Mouse (Mus musculus) liver, embryonic 14.5 days (tissue): Measurements from ENCODE around the gene Map7d1. TPM values are rescaled to one million over a fixed set of nuclear protein-coding genes. Genes with fewer than 3 reads are reported as not detected.

Experiments
- ATAC-seq: fragments of 200-750 bp; cut with Nextera tagmentation; 2 replicates; pipeline ENCODE4 v1.8.0; 2017; ENCODE audit warnings: moderate number of reproducible peaks, mild to moderate bottlenecking, moderate library complexity; ENCODE audit not compliant: insufficient read depth
- DNase-seq, 3 experiments: peaks; one replicate each; pipeline ENCODE4 v3.0.0-alpha.2; 2012 to 2013; ENCODE audit warnings: low read depth in 3 of 3, low spot score in 3 of 3
- H3K27ac ChIP-seq: fragments of 300-500 bp; sonication (generic); 2 replicates; pipeline ENCODE4 v1.5.1; 2014; ENCODE audit warnings: moderate library complexity, mild to moderate bottlenecking, control low read depth, inconsistent platforms
- H3K27me3 ChIP-seq: fragments of 300-500 bp; sonication (generic); 2 replicates; pipeline ENCODE4 v1.6.1; 2014; ENCODE audit warnings: mild to moderate bottlenecking, low read length, moderate library complexity; ENCODE audit not compliant: control insufficient read depth, insufficient read depth
- H3K36me3 ChIP-seq: fragments of 300-500 bp; sonication (generic); replicated peaks from 2 replicates; pipeline ENCODE4 v1.6.1; 2014; ENCODE audit warnings: low read depth; ENCODE audit not compliant: control insufficient read depth, insufficient read depth
- H3K4me1 ChIP-seq, 2 experiments: fragments of 200-500 bp in 1 of 2; fragments of 300-500 bp in 1 of 2; sonication (generic) in 1 of 2; replicated peaks; 2 replicates each; pipeline ENCODE4 v1.6.1; 2012 to 2014; ENCODE audit warnings: antibody characterized with exemption in 1 of 2, inconsistent platforms in 1 of 2, low read length in 1 of 2; ENCODE audit not compliant: control insufficient read depth in 2 of 2, insufficient read depth in 2 of 2
- H3K4me2 ChIP-seq: fragments of 300-500 bp; sonication (generic); 2 replicates; pipeline ENCODE4 v1.6.1; 2014; ENCODE audit warnings: low read depth, mild to moderate bottlenecking, control low read depth, moderate library complexity
- H3K4me3 ChIP-seq, 2 experiments: fragments of 200-500 bp in 1 of 2; fragments of 300-500 bp in 1 of 2; sonication (generic) in 1 of 2; 2 replicates each; pipeline ENCODE4 v1.5.1; 2012 to 2014; ENCODE audit warnings: low read depth in 2 of 2, low read length in 2 of 2, mild to moderate bottlenecking in 2 of 2, control low read depth in 1 of 2, inconsistent platforms in 1 of 2, moderate library complexity in 1 of 2; ENCODE audit not compliant: insufficient read depth in 1 of 2
- H3K9ac ChIP-seq: fragments of 300-500 bp; sonication (generic); replicated peaks from 2 replicates; pipeline ENCODE4 v1.6.1; 2014; ENCODE audit warnings: mild to moderate bottlenecking, control low read depth, moderate library complexity
- H3K9me3 ChIP-seq: fragments of 300-500 bp; sonication (generic); 2 replicates; pipeline ENCODE4 v1.6.1; 2016; ENCODE audit warnings: low read length, mixed read lengths; ENCODE audit not compliant: control insufficient read depth
- CTCF ChIP-seq: IDR thresholded peaks from 2 replicates; pipeline ENCODE4 v1.5.1; 2016; ENCODE audit warnings: antibody characterized with exemption, low read depth, control low read depth
- EP300 ChIP-seq: IDR thresholded peaks from 2 replicates; pipeline ENCODE4 v1.6.1; 2016; ENCODE audit warnings: antibody characterized with exemption, low read depth
- WGBS: fragments of 180-500 bp; shearing (Covaris S2); extraction: QIAGEN DNeasy Blood & Tissue Kit; methylation state at CpG from one replicate; pipeline ENCODE4 v1.1.7; 2014; ENCODE audit not compliant: insufficient replicate concordance; 5-methylcytosine and 5-hydroxymethylcytosine counted together
- polyA plus RNA-seq, 2 experiments: library from polyadenylated mRNA; depleted of rRNA in 1 of 2; stranded (reverse) in 1 of 2; unstranded in 1 of 2; fragments of >200 nt; fragmentation: Nextera tagmentation in 1 of 2; extraction: Ambion mirVana in 1 of 2; gene quantifications; 2 replicates each; pipeline versions ENCODE4 v1.2.1 to v1.2.3; 2012 to 2014

Map7d1 gene
- polyA plus RNA-seq, 2 experiments, result 4.9 to 9.4 TPM

GRCm38 (mm10) chr4:126203336-126203895, 52.7 kb downstream of the Map7d1 start:
- Histone ChIP-seq H3K9ac (peak overlapping the region; percentile 82), H3K27ac (peak overlapping the region; percentile 89), H3K4me3 (peak overlapping the region; percentile 70 to 90), H3K4me2 (peak overlapping the region; percentile 80), H3K36me3 (peaks cover 15% of the 10 kb centered on the region), H3K27me3 (no peaks in the 10 kb centered on the region), H3K4me1 (peaks cover 39 to 49% of the 10 kb centered on the region in 2 experiments), H3K9me3 (no peaks in the 10 kb centered on the region)
- 73% methylated on average over 10 of the region's 10 CpGs for WGBS
- no peak for DNase-seq
- TF ChIP-seq CTCF, result no peak
- TF ChIP-seq EP300, result no peak
- ATAC-seq, result no peak

GRCm38 (mm10) chr4:126202303-126203181, 53.6 kb downstream of the Map7d1 start, which contains the start of gene Thrap3:
Thrap3 (minus strand) TSS chr4:126202760.
- peaks cover 46 to 52% of the 10 kb centered on the region in 2 experiments for H3K4me1 ChIP-seq
- under 1% methylated on average over 72 of the region's 75 CpGs for WGBS
- ATAC-seq, result peak; percentile 96

GRCm38 (mm10) chr4:126201514-126202302, 54.4 kb downstream of the Map7d1 start:
- H3K9me3 ChIP-seq, result no peaks in the 10 kb centered on the region
- H3K27ac ChIP-seq, result peak overlapping the region; percentile 94
- ATAC-seq (peak; percentile 1; the same call in 1 of the 2 replicates), DNase-seq (peak; percentile 48 to 70 (median 52))
- H3K4me3 ChIP-seq, result peak overlapping the region; percentile 90 to 95
- peak overlapping the region; percentile 97 for H3K4me2 ChIP-seq
- peaks cover 23% of the 10 kb centered on the region for H3K36me3 ChIP-seq
- peaks cover 44 to 48% of the 10 kb centered on the region in 2 experiments for H3K4me1 ChIP-seq
- H3K27me3 ChIP-seq, result no peaks in the 10 kb centered on the region
- under 1% methylated on average over 28 of the region's 28 CpGs for WGBS
- TF ChIP-seq EP300 (no peak), CTCF (peak; percentile 52; the same call in 1 of the 2 replicates)
- H3K9ac ChIP-seq, result peak overlapping the region; percentile 93

More at GRCm38 (mm10) chr4:126202303-126203181, 53.6 kb downstream of the Map7d1 start, which contains the start of gene Thrap3:
- Histone ChIP-seq H3K9me3 (no peaks in the 10 kb centered on the region), H3K4me3 (peak within 1 kb of the TSS; percentile 90 to 95), H3K27me3 (no peaks in the 10 kb centered on the region), H3K36me3 (peaks cover 21% of the 10 kb centered on the region), H3K9ac (peak within 1 kb of the TSS; percentile 93), H3K27ac (peak within 1 kb of the TSS; percentile 94), H3K4me2 (peak within 1 kb of the TSS; percentile 97)
- peak; percentile 96 to 98 (median 96) for DNase-seq
- TF ChIP-seq EP300, result no peak
- no peak for TF ChIP-seq CTCF

GRCm38 (mm10) chr4:126200656-126201055, 55.5 kb downstream of the Map7d1 start:
- Histone ChIP-seq H3K9me3 (no peaks in the 10 kb centered on the region), H3K36me3 (peaks cover 23% of the 10 kb centered on the region), H3K4me3 (peak overlapping the region; percentile 90 to 95), H3K4me2 (peak overlapping the region; percentile 97), H3K9ac (peak overlapping the region; percentile 93), H3K27ac (peak overlapping the region; percentile 94), H3K4me1 (peaks cover 43 to 44% of the 10 kb centered on the region in 2 experiments), H3K27me3 (no peaks in the 10 kb centered on the region)
- DNase-seq, result no peak
- 19% methylated on average over 2 of the region's 2 CpGs for WGBS
- no peak for TF ChIP-seq EP300
- no peak for TF ChIP-seq CTCF
- no peak for ATAC-seq
